Mouse (Mus musculus): ENCODE data around the gene Nin.

Nin gene

GRCm38 (mm10) chr12:70068647-70069257 lies 44.8 kb downstream of the Nin start:
- POLR2A ChIA-PET: no interaction called here
- CTCF ChIA-PET: no interaction called here

- POLR2A ChIA-PET: no interaction called here
- CTCF ChIA-PET: no interaction called here
These were observed 45.7 kb downstream of the Nin start for GRCm38 (mm10) chr12:70067849-70068248.

GRCm38 (mm10) chr12:70062114-70062513 lies 51.4 kb downstream of the Nin start:
- CTCF ChIA-PET: interaction anchor here in 3 of 4 experiments (0.6 to 1.1 kb wide), 7 partner anchors 10 to 147 kb away, joined by 3 to 5 read pairs (median 3); no protein-coding TSS in a partner anchor
- POLR2A ChIA-PET: no interaction called here

- CTCF ChIA-PET: no interaction called here
- POLR2A ChIA-PET: interaction anchor here in 2 of 4 experiments (0.9 to 1.0 kb wide), 2 partner anchors 12 to 17 kb away, joined by 3 read pairs; no protein-coding TSS in a partner anchor
These were observed 54.3 kb downstream of the Nin start for GRCm38 (mm10) chr12:70058956-70059851.

- ChIA-PET CTCF (interaction anchor here in 2 of 4 experiments (0.5 to 1.1 kb wide), 4 partner anchors 11 to 54 kb away, joined by 3 to 4 read pairs (median 3); no protein-coding TSS in a partner anchor), POLR2A (interaction anchor here in 1 of 4 experiments (1.1 kb wide), 1 partner anchor 8 kb away, joined by 3 read pairs; no protein-coding TSS in a partner anchor)
These were observed 62.8 kb downstream of the Nin start for GRCm38 (mm10) chr12:70050699-70051098.

- CTCF ChIA-PET: interaction anchor here in 1 of 4 experiments (0.7 to 0.8 kb wide), 2 partner anchors 13 to 148 kb away, joined by 3 read pairs; no protein-coding TSS in a partner anchor
- POLR2A ChIA-PET: interaction anchor here in 3 of 4 experiments (0.7 to 0.8 kb wide), 3 partner anchors 75 to 1402 kb away, joined by 3 to 4 read pairs (median 3); partner anchors contain the start of gene Map4k5 (in 1 of the 3)
These were observed 64.8 kb downstream of the Nin start for GRCm38 (mm10) chr12:70048741-70049140.

- POLR2A ChIA-PET: interaction anchor here in 1 of 4 experiments (0.7 kb wide), 1 partner anchor 38 kb away, joined by 7 read pairs; no protein-coding TSS in a partner anchor
- CTCF ChIA-PET: no interaction called here
These were observed 66.2 kb downstream of the Nin start for GRCm38 (mm10) chr12:70047281-70047680.

GRCm38 (mm10) chr12:70044353-70044752 lies 69.2 kb downstream of the Nin start:
- CTCF ChIA-PET: interaction anchor here in 1 of 4 experiments (0.6 kb wide), 1 partner anchor 67 kb away, joined by 3 read pairs; no protein-coding TSS in a partner anchor

GRCm38 (mm10) chr12:70043421-70043820 lies 70.1 kb downstream of the Nin start:
- POLR2A ChIA-PET: interaction anchor here in 2 of 4 experiments (0.6 to 0.9 kb wide), 2 partner anchors 68 to 1125 kb away, joined by 3 to 12 read pairs; no protein-coding TSS in a partner anchor
- CTCF ChIA-PET: no interaction called here

More at GRCm38 (mm10) chr12:70044353-70044752, 69.2 kb downstream of the Nin start:
- POLR2A ChIA-PET: interaction anchor here in 1 of 4 experiments (0.7 kb wide), 1 partner anchor 9 kb away, joined by 4 read pairs; no protein-coding TSS in a partner anchor

GRCm38 (mm10) chr12:70040981-70041380 lies 72.5 kb downstream of the Nin start:
- ChIA-PET CTCF (no interaction called here), POLR2A (no interaction called here)

- CTCF ChIA-PET: interaction anchor here in 1 of 4 experiments (0.9 kb wide), 1 partner anchor 143 kb away, joined by 3 read pairs; no protein-coding TSS in a partner anchor
- POLR2A ChIA-PET: no interaction called here
These were observed 76.7 kb downstream of the Nin start for GRCm38 (mm10) chr12:70036722-70037305.

- ChIA-PET CTCF (interaction anchor here in 1 of 4 experiments (0.6 kb wide), 1 partner anchor 8 kb away, joined by 3 read pairs; no protein-coding TSS in a partner anchor), POLR2A (interaction anchor here in 1 of 4 experiments (0.6 to 1.5 kb wide), 2 partner anchors 26 to 38 kb away, joined by 3 to 4 read pairs; no protein-coding TSS in a partner anchor)
These were observed 87.3 kb downstream of the Nin start for GRCm38 (mm10) chr12:70026233-70026632.

- ChIA-PET POLR2A (interaction anchor here in 2 of 4 experiments (0.6 to 1.5 kb wide), 3 partner anchors 13 to 37 kb away, joined by 3 to 4 read pairs (median 3); no protein-coding TSS in a partner anchor), CTCF (no interaction called here)
These were observed 88.1 kb downstream of the Nin start for GRCm38 (mm10) chr12:70025431-70025830.

GRCm38 (mm10) chr12:70023580-70023979 lies 89.9 kb downstream of the Nin start:
- POLR2A ChIA-PET: no interaction called here
- CTCF ChIA-PET: no interaction called here

- POLR2A ChIA-PET: no interaction called here
- CTCF ChIA-PET: no interaction called here
These were observed 95.4 kb downstream of the Nin start for GRCm38 (mm10) chr12:70018153-70018552.

GRCm38 (mm10) chr12:70015936-70016335 lies 97.6 kb downstream of the Nin start:
- POLR2A ChIA-PET: no interaction called here

GRCm38 (mm10) chr12:70011681-70012080 lies 101.8 kb downstream of the Nin start:
- ChIA-PET CTCF (no interaction called here), POLR2A (interaction anchor here in 1 of 4 experiments (1.1 kb wide), 1 partner anchor 13 kb away, joined by 3 read pairs; no protein-coding TSS in a partner anchor)

More at GRCm38 (mm10) chr12:70015936-70016335, 97.6 kb downstream of the Nin start:
- CTCF ChIA-PET: no interaction called here

- ChIA-PET POLR2A (no interaction called here), CTCF (no interaction called here)
These were observed 103.2 kb downstream of the Nin start for GRCm38 (mm10) chr12:70010356-70010755.

- CTCF ChIA-PET: no interaction called here
- POLR2A ChIA-PET: no interaction called here
These were observed 108.4 kb downstream of the Nin start for GRCm38 (mm10) chr12:70005103-70005502.

Measured in embryonic stem cell, embryonic (primary cell).